Mouse (Mus musculus): Measurements from ENCODE around the gene Stk32b.

Stk32b gene

GRCm38 (mm10) chr5:37716505-37717372 lies at the start of gene Stk32b:
Gene Stk32b, minus strand, starts transcription at chr5:37717171.
- peak; percentile 40 for DNase-seq

- DNase-seq = no peak
Measured at GRCm38 (mm10) chr5:37765851-37766250, 48.9 kb upstream of the Stk32b start.

- DNase-seq = no peak
Measured at GRCm38 (mm10) chr5:37762046-37762445, 45.1 kb upstream of the Stk32b start.

- no peak for DNase-seq
Measured at GRCm38 (mm10) chr5:37753366-37753765, 36.4 kb upstream of the Stk32b start.

GRCm38 (mm10) chr5:37752027-37752967 lies 35.3 kb upstream of the Stk32b start:
- peak; percentile 80 for DNase-seq

GRCm38 (mm10) chr5:37743889-37744707 lies 27.1 kb upstream of the Stk32b start:
- DNase-seq = peak; percentile 39

- DNase-seq = no peak
Measured at GRCm38 (mm10) chr5:37736213-37736612, 19.2 kb upstream of the Stk32b start.

GRCm38 (mm10) chr5:37735224-37735623 lies 18.3 kb upstream of the Stk32b start, which contains the start of gene Cytl1:
Gene Cytl1, plus strand, starts transcription at chr5:37735519.
- peak; percentile 17 for DNase-seq

- DNase-seq = no peak
Measured at GRCm38 (mm10) chr5:37730781-37731180, 13.8 kb upstream of the Stk32b start.

GRCm38 (mm10) chr5:37725220-37725886 lies 8.4 kb upstream of the Stk32b start:
- no peak for DNase-seq

GRCm38 (mm10) chr5:37720670-37721069 lies 3.7 kb upstream of the Stk32b start:
- no peak for DNase-seq

GRCm38 (mm10) chr5:37717384-37717963 lies 503 bp upstream of the Stk32b start:
- peak; percentile 54 for DNase-seq

GRCm38 (mm10) chr5:37709257-37709904 lies 7.6 kb downstream of the Stk32b start:
- DNase-seq = peak; percentile 2

- no peak for DNase-seq
Measured at GRCm38 (mm10) chr5:37708124-37708523, 8.8 kb downstream of the Stk32b start.

GRCm38 (mm10) chr5:37704962-37705361 lies 12.0 kb downstream of the Stk32b start:
- DNase-seq = no peak

GRCm38 (mm10) chr5:37699757-37700156 lies 17.2 kb downstream of the Stk32b start:
- peak; percentile 6 for DNase-seq

GRCm38 (mm10) chr5:37697286-37697685 lies 19.7 kb downstream of the Stk32b start:
- DNase-seq = no peak

GRCm38 (mm10) chr5:37695773-37696172 lies 21.2 kb downstream of the Stk32b start:
- no peak for DNase-seq

- no peak for DNase-seq
Measured at GRCm38 (mm10) chr5:37692759-37693158, 24.2 kb downstream of the Stk32b start.

- DNase-seq = no peak
Measured at GRCm38 (mm10) chr5:37670781-37671180, 46.2 kb downstream of the Stk32b start.

GRCm38 (mm10) chr5:37664962-37665361 lies 52.0 kb downstream of the Stk32b start:
- no peak for DNase-seq

Data from lung, postnatal 36 days (tissue).